Mouse (Mus musculus): ENCODE data around the gene Myo16.

Gene Myo16

DNA sequence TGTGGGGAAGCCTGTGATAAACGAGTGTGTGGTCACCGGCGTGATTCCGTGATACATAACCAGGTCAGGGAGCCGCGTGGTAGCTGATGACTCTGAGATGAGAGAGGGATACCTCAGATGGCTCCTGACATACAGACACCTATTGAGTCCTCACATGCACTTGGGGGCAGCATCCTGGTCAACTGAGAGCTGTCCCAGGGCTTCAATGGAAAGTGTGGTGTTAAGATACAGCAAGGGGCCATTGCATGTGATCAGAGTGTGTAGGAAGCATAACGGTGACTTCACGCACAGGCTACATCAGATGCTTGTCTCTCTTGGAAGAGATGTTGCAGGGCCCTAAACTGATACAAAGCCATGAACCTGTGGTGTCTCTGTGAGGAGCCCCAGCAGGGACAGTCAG, 260.2 kb downstream of the Myo16 start:
- no peak for DNase-seq (ENCODE audit: inconsistent ontology term)

DNA sequence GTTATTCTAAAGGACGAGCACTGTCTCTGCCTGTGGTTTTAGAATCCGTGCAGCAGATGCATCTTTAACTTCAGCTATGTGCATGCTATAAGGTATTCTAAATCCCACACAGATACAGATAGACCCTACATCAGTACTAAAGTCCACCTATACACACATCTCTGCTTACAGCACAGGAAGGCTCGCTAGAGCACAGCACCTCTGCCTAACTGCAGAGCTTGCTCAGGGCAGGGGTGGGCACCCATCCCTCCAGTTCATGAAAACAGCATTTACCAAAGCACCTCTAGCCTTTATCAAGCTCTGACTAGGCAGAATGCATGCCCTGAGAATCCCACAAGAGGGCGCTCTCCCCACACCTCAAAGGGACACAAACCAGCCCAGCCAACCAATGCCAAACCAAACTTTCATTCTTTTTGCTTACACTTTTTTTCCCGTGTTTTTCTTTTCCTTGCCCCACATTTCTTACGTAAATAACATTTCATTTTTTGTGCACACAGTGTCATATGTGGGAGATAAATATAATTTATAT, 261.0 kb downstream of the Myo16 start:
- peak; percentile 70 for DNase-seq (ENCODE audit: inconsistent ontology term)

DNA sequence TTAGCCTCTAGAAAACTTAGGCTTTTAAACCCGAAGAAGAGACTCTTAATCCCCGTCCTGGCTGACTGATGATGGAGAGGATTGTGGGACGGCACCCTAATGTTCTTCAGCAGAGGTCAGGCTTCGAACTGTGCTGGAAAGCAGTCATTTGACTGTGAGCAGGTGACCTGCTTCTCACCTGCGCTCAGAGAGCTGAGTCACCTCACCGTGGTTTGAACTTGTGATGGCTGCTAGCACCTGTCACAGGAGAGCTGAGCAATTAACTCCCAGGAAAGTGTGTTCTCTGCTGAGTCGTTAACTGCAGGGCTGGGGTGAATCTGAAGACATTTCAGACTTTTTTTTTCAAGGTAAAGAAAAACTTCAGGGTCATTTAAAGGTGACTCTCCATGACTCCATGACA, 261.6 kb downstream of the Myo16 start:
- DNase-seq (ENCODE audit: inconsistent ontology term): no peak

DNA sequence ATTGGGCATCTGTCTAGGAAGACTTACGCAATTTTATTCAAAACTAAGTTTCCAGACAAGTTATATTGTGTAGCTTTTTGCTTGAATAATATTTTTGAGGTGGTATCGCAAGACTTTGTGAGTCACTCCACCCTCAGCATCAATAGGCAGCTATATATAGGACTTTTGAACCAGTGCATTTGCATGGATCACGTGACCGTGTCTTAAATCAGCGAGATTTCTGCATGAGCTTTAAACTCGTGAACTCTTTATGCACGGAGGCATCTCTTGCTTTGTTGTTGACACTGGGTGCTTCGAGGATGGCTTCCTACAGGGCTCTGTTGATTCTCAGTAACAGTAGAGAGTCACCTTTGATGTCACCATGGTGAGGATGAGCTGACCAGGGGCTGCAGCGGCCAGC, 262.2 kb downstream of the Myo16 start:
- DNase-seq (ENCODE audit: inconsistent ontology term): no peak

DNA sequence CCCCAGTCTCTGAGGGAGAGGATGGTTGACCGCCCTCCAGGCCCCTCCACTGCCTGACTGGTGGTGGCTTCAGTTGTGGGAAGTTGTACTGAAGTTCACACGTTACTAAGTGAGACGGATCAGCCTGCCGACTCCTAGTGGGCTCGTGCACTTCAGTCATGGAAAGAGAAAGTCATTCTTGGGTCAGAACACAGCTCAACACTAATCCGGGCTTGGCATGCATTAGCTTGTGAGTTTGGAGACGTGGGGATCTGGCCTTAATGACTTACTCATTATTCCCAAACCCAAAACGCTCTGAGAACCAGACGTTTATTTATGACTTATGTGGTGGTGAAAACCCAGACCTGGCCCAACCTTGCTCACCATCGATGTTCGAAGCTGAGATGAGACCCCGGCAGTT, 263.1 kb downstream of the Myo16 start:
- DNase-seq (ENCODE audit: inconsistent ontology term): no peak

DNA sequence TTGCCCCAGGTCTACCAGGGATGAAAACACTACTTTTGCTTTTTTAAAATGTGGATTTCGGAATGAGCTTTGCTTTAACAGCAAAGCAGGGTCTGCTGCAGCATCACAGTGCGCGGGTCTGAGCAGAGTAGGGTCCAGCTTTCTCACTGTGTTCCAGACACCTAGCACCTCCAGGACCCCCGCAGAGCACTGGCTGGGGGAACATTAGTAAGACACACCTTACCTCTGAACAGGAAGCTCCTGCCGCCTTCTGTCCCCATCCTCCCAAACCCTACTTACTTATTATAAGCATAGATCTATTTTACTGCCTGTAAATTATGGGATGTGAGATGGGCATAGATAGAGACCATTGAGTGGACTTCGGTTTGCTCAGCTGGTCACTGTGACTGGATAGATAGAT, 263.6 kb downstream of the Myo16 start:
- no peak for DNase-seq (ENCODE audit: inconsistent ontology term)

DNA sequence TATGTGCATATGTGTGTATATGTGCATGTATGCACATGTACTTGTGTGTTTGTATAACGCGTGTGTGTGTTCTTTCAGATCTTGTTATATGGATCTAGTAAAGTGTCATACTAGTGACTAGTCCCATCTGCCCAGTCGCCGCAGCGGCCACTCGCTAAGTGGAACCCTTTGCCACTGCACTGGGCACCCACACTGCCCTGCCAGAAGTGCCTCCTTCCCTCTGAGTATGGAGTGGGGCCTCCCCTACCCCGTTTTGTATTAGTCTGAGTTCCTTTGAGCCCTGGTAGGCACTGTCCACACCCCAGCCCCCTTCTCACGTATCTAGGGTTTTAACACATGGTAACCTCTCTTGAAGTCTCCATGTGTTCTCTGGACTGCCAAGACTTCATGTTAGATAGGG, 264.3 kb downstream of the Myo16 start:
- no peak for DNase-seq (ENCODE audit: inconsistent ontology term)

DNA sequence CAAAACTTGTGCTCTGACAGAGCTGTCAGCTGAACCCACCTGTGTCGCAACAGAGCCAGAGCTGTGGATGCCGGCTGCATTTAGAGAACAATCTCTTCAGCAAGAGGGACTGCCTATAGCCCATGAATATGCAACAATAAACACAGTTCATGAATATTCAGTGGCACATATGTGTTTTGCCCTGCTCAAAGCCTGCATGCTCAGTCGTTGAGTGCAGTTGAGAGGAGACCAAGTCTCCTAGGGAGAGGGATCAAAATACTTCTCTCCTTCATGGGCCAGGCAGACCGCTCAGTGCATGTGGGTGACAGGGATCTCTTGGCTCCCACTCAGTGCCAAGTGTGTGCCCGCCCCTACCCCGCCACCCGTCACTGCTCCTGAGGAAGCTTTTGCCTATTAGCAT, 265.3 kb downstream of the Myo16 start:
- DNase-seq (ENCODE audit: inconsistent ontology term): no peak

DNA sequence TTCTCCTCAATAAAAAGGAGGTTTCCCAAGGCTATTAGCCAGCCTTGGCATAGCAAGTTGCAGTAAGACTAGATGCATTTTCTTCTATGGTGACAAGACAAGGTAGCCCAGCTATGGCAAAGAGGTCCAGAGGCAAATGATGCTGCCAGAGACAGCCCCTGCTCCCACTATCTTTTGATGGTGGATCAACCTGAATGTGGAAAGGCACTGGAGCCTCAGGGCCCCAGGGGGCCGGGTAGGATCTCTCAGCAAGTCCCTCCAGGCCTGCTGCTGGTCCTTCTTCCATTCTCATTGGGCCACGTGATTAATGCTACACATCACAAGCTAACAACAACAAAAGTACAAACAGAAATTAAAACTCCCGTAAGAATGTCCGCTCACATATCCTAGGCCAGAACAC, 266.0 kb downstream of the Myo16 start:
- no peak for DNase-seq (ENCODE audit: inconsistent ontology term)

DNA sequence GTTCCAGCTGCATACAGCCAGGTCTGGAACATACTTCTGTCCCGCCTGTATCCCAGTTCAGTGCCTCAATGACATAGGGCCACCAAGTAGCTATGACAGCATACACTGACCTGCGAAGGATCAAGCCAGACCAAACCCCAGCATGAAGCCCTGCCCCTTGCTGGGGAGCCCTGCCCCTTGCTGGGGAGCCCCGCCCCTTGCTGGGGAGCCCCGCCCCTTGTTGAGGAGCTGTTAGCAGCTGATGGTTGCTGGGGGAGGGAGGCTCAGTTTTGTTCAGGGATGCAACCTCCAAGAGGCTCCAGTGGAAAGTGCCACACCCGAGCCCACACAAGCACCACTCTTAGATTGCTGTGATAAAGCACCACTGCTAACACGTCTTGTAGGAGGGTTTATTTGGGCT, 266.8 kb downstream of the Myo16 start:
- no peak for DNase-seq (ENCODE audit: inconsistent ontology term)

DNA sequence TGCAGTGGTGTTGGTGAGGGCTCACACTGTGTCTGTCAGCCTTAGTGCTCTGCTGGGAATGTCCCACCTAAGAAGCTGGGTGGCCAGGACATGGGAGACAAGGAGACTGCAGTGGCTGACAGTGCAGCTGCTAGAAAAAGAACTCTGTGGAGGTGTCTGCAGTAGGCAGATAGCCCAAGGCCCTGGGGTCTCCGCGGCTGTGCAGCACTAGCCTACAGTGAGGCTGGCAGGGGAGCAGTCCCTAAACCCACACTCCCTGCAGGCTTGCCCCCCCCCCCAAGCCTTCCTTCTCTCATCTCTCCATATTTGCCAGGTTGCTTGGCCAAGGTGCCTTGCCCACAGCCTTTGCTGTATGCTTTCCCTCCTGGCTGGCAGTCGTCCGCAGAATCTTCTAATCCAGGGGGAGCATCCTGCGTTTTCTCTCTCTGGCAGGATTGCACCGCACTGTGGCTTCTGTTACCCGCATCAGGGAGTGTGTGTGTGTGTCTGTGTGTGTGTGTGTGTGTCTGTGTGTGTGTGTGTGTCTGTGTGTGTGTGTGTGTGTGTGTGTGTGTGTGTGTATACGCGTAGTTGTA, 267.9 kb downstream of the Myo16 start:
- DNase-seq (ENCODE audit: inconsistent ontology term): no peak

DNA sequence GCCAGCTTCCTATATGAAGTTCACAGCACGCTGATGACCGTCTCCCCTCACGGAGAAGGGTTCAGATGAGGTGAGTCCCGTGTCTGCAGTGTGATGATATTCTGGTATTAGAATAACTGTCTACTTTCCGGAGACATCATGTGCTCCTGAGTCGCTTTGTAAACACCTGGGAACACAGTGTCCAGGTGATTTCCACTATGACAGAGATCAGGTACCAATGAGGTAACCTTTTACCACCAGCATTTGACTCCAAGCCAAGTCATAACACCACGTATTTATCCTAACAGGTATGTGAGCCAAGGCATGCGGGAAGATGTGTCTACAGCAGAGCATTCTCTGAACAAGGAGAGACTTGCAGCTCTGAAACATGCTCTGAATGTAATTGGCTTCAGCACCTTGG, 281.8 kb downstream of the Myo16 start:
- no peak for DNase-seq (ENCODE audit: inconsistent ontology term)

DNA sequence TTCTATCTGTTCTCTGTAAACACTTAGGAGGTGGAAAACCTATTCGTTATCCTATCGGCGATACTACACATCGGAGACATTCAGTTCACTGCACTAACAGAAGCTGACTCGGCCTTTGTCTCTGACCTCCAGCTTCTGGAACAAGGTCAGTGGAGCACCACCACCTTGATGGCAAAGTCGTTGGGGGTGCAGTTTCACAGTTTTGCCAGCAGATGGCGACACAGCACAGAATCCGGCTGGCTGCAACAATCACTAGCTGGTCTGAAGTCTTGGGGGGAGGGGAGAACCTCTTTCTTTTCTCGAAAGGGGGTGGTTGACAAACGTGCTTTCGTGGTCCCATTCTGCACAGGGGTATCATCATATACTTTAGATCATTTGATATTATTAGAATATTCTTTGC, 285.1 kb downstream of the Myo16 start:
- DNase-seq (ENCODE audit: inconsistent ontology term): peak; percentile 38

DNA sequence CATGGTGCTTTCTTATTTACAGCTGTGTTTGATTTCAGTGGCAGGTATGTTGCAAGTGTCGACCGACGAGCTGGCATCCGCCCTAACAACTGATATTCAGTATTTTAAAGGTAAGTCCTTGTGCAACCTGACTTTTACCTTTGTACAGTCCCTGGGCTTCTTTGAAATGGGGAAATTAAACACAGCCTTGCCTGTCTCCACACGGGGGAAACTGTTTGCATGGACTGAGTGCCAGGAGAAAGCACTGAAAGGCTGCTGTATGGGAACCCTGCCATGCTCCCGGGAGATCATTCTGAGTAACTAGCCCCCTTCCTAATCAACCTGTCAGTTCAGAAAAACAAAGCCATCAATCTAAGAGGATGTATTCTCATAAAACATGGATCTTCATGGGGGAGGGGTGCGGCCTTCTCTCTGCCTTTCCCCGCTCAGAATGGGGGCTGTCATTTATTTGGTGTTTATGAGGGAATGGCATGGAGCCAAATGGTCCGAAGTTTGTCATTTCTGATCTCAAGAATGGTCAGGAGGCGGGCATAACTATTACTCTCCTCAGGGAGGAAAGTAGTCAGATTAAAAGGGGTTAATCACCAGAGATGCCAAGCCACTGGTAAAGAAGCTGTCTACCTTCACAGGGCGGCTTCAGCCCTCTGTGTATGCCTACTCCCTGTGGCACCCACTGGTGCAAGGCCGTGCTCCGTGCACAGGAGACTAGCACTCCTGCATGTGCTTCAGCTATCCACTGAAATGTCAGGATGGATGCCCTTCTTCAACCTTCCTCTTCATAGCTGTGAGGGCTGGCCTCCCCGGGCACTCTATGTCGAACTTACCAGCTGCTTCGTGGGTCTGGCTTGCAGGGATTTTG, 286.1 kb downstream of the Myo16 start:
- DNase-seq (ENCODE audit: inconsistent ontology term): no peak

DNA sequence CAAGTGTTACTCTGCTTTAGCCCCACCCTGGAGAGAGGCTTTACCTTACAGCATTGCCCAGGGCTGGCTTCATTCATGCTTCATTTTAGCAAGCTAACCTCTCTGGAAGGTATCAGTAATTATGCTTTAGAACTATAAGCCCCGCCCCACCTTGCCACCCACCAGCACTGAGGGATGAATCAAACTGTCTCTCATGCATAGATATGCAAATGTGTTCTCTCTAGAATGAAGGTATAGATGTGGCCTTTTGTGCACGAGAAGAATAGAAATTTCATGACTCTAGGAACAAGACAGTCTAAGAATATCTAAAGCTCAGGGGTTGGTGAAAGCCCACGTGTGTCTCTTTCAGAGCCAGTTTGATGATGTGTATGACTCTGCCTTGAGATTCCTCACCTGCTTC, 288.9 kb downstream of the Myo16 start:
- DNase-seq (ENCODE audit: inconsistent ontology term): no peak

DNA sequence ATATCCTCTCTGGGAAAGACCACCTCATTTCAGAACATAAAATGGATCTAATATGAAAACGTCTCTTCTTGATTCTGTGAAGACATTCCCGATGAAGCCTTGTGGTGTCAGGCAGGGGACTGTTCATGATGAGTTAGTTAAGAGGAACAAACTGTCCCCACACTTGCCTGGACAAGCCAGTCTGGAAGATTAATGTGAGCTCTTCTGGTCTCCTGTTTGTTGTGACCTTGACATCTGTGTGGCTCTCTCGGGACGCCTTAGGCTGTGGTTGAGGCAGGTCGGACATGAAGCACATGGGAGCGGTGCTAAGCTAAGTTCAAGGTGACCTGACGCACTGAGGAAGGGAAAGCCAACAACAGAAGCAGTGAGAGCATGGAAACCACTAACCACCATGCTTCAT, 291.3 kb downstream of the Myo16 start:
- DNase-seq (ENCODE audit: inconsistent ontology term): no peak

DNA sequence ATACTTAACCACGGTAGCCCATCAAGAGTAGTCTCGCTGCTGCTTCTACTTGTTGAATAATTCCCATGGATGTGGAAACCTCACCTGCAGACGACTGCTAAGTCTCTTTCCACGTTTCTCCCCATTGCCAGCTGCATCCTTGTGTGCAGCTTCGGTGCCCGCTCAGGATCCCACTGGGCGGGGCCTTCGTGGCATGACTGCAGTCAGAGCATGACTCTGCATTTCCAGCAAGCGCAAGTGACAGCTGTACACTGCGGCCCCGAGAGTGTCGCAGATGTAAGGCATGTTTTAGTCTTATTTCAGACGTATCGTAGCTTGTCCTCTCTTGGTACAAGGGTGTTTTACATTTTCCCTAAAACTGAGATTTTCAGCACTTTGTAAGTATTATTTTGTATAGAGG, 294.8 kb downstream of the Myo16 start:
- no peak for DNase-seq (ENCODE audit: inconsistent ontology term)

DNA sequence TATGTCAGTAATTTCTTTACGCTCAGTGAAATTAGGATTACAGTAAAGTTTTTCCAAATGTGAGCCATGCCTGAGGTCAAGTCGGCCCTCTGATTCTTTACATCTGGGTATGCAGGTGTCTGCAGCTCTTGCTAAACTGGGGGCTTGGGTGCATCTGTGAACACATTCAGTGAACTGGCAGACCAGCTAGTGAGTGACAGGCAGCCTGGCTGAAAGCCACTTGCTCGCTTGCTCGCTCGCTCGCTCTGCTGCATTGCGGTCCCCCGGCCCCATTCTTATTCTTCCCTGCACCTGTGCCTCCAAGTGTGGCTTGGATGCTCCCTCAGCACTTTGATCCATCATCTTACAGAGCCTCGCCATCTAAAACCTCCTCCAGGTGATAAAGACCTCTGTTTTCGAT, 299.3 kb downstream of the Myo16 start:
- no peak for DNase-seq (ENCODE audit: inconsistent ontology term)

DNA sequence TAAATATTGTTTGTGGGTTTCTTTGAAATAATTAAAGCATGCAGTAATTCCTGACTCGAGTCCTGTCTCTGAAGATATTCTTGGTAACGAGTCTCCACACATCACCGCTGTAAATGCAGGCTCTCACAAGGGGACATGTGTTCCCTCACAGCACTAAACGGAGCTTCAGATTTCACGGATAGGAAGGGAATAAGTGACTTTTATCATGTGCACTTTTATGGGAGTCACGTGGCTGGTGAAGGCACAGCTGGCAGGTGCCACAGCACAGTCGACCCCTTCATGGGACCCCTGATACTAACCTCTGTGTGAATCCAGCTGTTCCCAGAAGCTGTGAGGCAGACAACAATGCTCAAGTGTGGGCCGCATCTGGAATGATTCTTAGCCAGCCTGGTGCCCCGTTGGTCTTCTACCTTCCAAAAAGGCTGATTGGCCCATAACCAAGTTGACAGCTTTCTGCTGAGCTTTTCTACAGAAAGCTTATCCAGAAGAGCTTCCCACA, 304.5 kb downstream of the Myo16 start:
- DNase-seq (ENCODE audit: inconsistent ontology term): no peak

DNA sequence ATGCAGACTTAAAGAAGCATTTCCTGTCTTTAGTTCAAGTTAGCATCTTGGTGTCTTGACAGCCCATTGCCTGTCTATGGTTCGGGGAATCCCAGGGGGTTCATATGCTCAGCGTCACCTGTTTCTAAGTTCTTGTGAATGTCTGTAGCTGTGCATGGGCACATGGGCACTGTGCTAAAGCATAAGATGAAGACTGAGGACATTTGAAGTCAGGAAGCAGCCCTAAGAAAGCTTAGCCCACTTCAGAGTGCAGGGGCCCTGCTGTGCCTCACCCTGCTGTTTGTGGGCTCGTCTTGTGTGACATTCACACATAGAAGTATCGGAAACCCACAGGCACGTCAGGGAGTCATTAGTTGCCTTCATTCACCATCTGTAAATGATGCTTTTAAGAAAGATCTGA, 308.6 kb downstream of the Myo16 start:
- DNase-seq (ENCODE audit: inconsistent ontology term): no peak

DNA sequence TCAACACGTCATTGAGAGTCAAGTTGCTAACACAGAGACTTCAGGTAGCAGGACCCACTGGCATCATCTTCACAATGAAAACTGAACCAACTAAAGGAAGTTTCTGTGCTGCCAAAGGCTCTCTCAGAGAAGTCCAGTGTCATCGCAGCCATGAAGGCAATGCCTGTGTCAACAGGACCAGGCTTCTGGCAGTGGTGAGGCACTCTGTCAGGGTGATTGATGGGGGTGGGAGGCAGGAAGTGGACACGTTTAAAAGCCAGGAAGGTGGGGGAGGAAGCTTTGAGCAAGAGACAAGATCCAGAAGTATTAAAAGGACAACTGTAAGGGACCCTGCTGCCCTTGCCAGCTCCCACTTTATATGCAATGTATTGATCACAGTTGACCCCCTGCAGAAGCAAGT, 314.8 kb downstream of the Myo16 start:
- DNase-seq (ENCODE audit: inconsistent ontology term): no peak

DNA sequence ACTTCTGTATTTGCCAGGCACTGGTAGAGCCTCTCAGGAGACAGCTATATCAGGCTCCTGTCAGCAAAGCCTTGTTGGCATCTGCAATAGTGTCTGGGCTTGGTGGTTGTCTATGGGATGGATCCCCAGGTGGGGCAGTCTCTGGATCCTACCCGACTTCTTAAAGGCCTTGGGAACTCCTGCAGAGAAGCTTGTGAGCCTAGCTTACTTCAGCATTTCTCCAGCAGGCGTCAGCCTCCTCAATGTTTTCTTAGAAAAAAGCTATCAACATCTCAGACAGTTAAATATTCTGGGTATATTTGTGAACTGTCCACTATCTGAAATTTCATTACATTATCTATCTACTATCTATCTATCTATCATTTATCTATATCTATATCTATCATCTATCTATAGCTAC, 315.9 kb downstream of the Myo16 start:
- no peak for DNase-seq (ENCODE audit: inconsistent ontology term)

DNA sequence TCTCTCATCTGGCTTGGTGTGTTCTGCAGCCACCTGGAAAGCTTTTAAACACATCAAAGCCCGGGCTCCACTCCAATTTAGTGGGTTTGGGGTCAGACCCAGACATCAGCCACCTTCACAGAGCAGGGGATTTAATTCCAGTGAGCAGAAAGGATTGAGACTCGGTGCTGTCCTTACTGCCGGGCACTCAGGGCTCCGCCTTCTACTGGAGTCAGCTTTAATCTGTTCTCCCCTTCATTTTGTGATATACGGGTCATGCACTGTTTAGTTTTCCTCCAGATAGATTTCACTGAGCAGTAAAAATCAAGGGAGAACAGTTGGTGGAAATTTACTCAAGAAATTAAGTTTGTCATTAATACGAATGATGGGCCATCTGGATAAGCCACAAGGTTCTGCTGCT, 316.6 kb downstream of the Myo16 start:
- no peak for DNase-seq (ENCODE audit: inconsistent ontology term)
